Mouse (Mus musculus) heart, adult 18-20 months (tissue): ENCODE measurements at regions not wholly inside any gene's neighbourhood (a gene's known extent, or its start where the extent isn't known, plus 50 kb on each side); places are given as distances from the start of the nearest gene placed in this dataset.

Source experiments
- DNase-seq, 2 experiments: peaks; one replicate each; pipeline ENCODE4 v3.0.0; 2021 to 2022; ENCODE audit warnings: mixed read lengths in 1 of 2

DNA sequence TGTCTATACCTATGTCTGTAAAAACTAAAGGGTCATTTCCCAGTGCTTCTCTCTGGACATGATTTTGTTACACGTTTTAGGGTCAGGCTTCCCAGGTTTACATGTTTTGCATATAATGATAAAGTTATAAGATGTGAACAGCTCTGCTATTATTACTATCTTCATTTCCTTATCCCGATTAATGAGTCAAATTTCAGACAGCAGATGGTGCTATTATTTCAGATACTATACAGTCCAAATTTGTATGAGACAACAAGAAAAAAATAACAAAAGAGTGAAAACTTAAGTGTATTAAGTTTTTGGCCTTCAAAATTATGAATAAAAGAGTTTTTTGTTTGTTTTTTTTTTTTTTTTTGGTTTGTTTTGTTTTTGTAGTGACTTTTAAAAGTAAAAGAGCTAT is 922.9 kb upstream of the Ppp6c start:
- no peak for DNase-seq

DNA sequence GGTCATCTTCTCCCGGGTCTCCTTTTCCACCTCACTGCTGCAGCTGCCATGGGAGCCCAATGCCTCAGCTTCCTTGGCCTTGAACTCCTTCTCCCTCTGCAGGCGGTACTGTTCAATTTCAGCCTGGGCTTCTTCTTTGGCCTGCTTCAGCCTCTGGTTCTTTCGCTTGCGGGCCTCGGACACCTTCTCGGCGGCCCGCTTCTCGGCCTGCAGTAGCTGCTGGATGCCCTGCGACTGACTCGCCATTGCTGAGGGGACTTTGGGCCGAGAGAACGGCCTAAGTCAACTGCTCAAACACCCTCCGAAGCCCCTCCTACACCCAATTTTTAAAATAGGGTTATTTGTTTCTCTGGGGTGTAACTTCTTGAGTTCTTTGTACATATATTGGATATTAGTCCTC is 901.4 kb upstream of the Ppp6c start:
- DNase-seq, result peak; percentile 2 to 35

DNA sequence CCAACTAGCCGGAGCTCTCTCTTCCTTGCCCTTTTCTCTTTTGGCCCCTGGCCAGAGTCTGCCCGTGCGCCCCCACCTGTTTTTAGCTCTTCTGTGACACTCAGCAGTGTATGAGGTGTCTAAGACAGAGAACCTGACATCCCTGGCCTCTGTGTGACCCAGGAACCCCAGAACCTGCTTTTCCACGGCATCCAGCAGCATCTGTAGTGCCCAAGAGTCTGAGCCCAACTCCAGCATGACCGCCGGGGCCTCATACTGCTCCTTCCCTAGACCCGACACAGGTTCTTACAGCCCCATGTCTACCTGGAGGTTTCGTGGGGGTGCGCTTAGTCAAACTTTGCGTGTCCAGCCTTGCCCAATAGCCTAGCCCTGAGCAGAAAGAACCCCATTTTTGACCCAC is 892.9 kb upstream of the Ppp6c start:
- no peak for DNase-seq

DNA sequence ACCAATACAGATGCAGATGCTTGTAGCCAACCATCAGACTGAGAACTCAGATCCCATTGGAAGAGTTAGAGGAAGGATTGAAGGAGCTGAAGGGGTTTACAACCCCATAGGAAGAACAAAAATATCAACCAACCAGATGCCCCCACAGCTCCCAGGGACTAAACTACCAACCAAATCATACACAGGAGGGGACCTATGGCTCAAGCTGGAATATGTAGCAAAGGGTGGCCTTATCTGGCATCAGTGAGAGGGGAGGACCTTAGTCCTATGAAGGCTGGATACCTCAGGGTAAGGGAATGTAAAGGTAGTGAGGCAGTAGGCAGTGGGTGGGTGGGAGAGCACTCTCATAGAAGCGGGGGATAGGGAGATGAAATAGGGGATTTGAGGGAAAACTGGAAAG is 888.2 kb upstream of the Ppp6c start:
- DNase-seq, result no peak
